Mouse (Mus musculus): ENCODE measurements around the gene Tspan4.

GRCm38 (mm10) chr7:141426948-141427730 lies 47.9 kb upstream of the Tspan4 start:
- no peak for TF ChIP-seq CTCF (conservative IDR thresholded peaks at IDR 0.05; ENCODE audit: low read length)
- no peak for TF ChIP-seq POU5F1 (IDR thresholded peaks at IDR 0.05; ENCODE audit: borderline replicate concordance, low read length)
- TF ChIP-seq NANOG (IDR thresholded peaks at IDR 0.05; ENCODE audit: borderline replicate concordance, low read length): no peak

Data from E14TG2a.4 (cell line).